Mouse (Mus musculus) erythroblast, embryonic 14.5 days (primary cell): ENCODE results near the gene Slc7a15. TPM values are rescaled to one million over a fixed set of nuclear protein-coding genes. Genes with fewer than 3 reads are reported as not detected.

Experiments used
- H3K27me3 ChIP-seq: 2 replicates; pipeline ENCODE4 v1.6.1; 2012; ENCODE audit warnings: inconsistent platforms; ENCODE audit not compliant: control insufficient read depth
- H3K36me3 ChIP-seq: 2 replicates; pipeline ENCODE4 v1.6.1; 2012; ENCODE audit warnings: mild to moderate bottlenecking, inconsistent platforms; ENCODE audit not compliant: control insufficient read depth
- H3K4me1 ChIP-seq: 2 replicates; pipeline ENCODE4 v1.6.1; 2012; ENCODE audit warnings: inconsistent platforms; ENCODE audit not compliant: control insufficient read depth
- H3K4me3 ChIP-seq: replicated peaks from 2 replicates; pipeline ENCODE3; 2012; ENCODE audit warnings: moderate library complexity, mild to moderate bottlenecking, inconsistent platforms
- H3K9me3 ChIP-seq: 2 replicates; pipeline ENCODE4 v1.6.1; 2012; ENCODE audit warnings: low read length, inconsistent platforms, mixed read lengths; ENCODE audit not compliant: control insufficient read depth
- GATA1 ChIP-seq: IDR thresholded peaks from 2 replicates; pipeline ENCODE4 v1.6.1; 2012; ENCODE audit warnings: low read length, inconsistent platforms, mixed read lengths
- TAL1 ChIP-seq: IDR thresholded peaks from 3 replicates; pipeline ENCODE4 v1.6.1; 2012; ENCODE audit warnings: low read length, inconsistent platforms, mixed read lengths
- polyA plus RNA-seq: library from polyadenylated mRNA; stranded (reverse); fragments of >175 nt; gene quantifications from 2 replicates; pipeline ENCODE4 v1.2.3, GENCODE M21; 2012

Slc7a15 gene
- polyA plus RNA-seq, 1 experiment: not detected

- Histone ChIP-seq H3K27me3 (peaks cover 29% of the 10 kb centered on the region), H3K9me3 (no peaks in the 10 kb centered on the region), H3K4me3 (no peak overlapping the region), H3K36me3 (no peaks in the 10 kb centered on the region), H3K4me1 (peaks cover 23% of the 10 kb centered on the region)
- TF ChIP-seq TAL1: no peak
- TF ChIP-seq GATA1: no peak
Observed at GRCm38 (mm10) chr12:8495881-8496678, 102.8 kb downstream of the Slc7a15 start.

DNA sequence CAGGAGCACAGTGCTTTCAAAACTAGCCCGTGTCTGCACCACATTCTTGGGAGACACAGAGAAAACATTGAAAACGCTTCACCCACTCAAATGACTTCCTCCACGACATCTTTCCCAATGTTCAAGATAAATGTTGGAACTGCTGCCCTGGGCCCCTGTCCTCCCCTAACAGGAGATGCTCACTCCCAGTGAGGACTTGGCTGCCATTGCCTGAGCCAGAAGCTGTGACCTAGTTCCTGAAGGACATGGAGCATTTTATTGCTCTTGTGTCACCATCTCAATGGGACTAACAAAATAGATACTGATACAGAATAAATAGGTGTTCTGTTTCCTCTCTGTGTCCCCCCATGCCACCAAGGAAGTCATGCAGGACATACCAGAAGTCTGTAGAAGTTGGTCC lies 104.2 kb downstream of the Slc7a15 start:
- peaks cover 10% of the 10 kb centered on the region for H3K4me1 ChIP-seq
- TF ChIP-seq GATA1: no peak
- no peak for TF ChIP-seq TAL1

DNA sequence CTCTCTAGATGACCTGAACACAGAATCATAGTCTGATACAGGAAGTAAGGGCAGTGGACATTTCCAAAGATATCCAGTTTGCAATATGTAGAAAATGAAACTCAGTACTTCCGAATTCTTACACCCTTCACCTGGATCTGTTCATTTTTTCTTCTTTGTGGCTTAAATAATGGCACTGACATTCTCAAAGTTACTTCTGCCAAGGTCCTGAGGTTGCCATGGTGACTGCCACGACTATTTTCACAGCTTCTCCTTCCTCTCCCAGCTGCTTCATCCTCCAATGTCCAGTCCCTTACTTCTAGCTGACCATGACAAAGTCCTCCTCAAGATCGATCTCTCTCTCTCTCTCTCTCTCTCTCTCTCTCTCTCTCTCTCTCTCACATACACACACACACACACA lies 105.5 kb downstream of the Slc7a15 start:
- Histone ChIP-seq H3K36me3 (no peaks in the 10 kb centered on the region), H3K27me3 (peaks cover 5% of the 10 kb centered on the region), H3K4me1 (no peaks in the 10 kb centered on the region), H3K4me3 (no peak overlapping the region), H3K9me3 (no peaks in the 10 kb centered on the region)
- TF ChIP-seq TAL1 (no peak), GATA1 (no peak)

More for the DNA sequence above, 104.2 kb downstream of the Slc7a15 start:
- H3K36me3 ChIP-seq: no peaks in the 10 kb centered on the region
- H3K27me3 ChIP-seq: peaks cover 18% of the 10 kb centered on the region
- no peaks in the 10 kb centered on the region for H3K9me3 ChIP-seq
- no peak overlapping the region for H3K4me3 ChIP-seq

- TF ChIP-seq TAL1: no peak
- TF ChIP-seq GATA1: no peak
- no peaks in the 10 kb centered on the region for H3K4me1 ChIP-seq
- no peaks in the 10 kb centered on the region for H3K9me3 ChIP-seq
- H3K27me3 ChIP-seq: no peaks in the 10 kb centered on the region
- no peak overlapping the region for H3K4me3 ChIP-seq
- H3K36me3 ChIP-seq: no peaks in the 10 kb centered on the region
Observed at GRCm38 (mm10) chr12:8489098-8489497, 109.8 kb downstream of the Slc7a15 start.

- Histone ChIP-seq H3K27me3 (no peaks in the 10 kb centered on the region), H3K4me1 (no peaks in the 10 kb centered on the region), H3K36me3 (no peaks in the 10 kb centered on the region), H3K4me3 (no peak overlapping the region), H3K9me3 (no peaks in the 10 kb centered on the region)
- TF ChIP-seq TAL1 (no peak), GATA1 (no peak)
Observed at GRCm38 (mm10) chr12:8488652-8488980, 110.2 kb downstream of the Slc7a15 start.

- no peaks in the 10 kb centered on the region for H3K9me3 ChIP-seq
- H3K4me1 ChIP-seq: no peaks in the 10 kb centered on the region
- H3K27me3 ChIP-seq: no peaks in the 10 kb centered on the region
- H3K4me3 ChIP-seq: no peak overlapping the region
- no peaks in the 10 kb centered on the region for H3K36me3 ChIP-seq
- TF ChIP-seq TAL1 (no peak), GATA1 (no peak)
Observed at GRCm38 (mm10) chr12:8487959-8488651, 110.8 kb downstream of the Slc7a15 start.

- Histone ChIP-seq H3K9me3 (no peaks in the 10 kb centered on the region), H3K4me3 (no peak overlapping the region), H3K36me3 (no peaks in the 10 kb centered on the region), H3K4me1 (no peaks in the 10 kb centered on the region), H3K27me3 (no peaks in the 10 kb centered on the region)
- no peak for TF ChIP-seq GATA1
- TF ChIP-seq TAL1: no peak
Observed at GRCm38 (mm10) chr12:8487281-8487680, 111.6 kb downstream of the Slc7a15 start.

DNA sequence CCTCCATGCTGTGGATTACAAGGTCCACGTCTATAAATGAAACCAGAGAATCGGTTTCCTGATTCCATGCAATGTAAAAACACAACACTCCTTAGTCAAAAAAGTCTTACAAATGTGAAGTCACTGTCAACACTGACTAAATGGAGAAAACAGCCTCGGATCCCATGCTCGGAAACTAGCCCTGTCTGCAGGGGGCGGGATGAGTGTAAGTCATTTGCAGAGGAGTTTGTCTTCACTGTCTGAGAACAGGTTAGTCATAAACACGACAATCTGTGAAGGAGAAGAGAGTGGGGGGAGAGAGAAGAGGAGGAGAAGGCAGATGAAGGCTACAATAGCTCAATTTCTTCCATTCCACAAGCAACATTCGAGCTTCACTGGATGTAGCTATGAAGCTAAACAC lies 113.6 kb downstream of the Slc7a15 start:
- no peaks in the 10 kb centered on the region for H3K36me3 ChIP-seq
- no peaks in the 10 kb centered on the region for H3K9me3 ChIP-seq
- H3K27me3 ChIP-seq: no peaks in the 10 kb centered on the region
- no peak for TF ChIP-seq TAL1
- no peak for TF ChIP-seq GATA1
- no peaks in the 10 kb centered on the region for H3K4me1 ChIP-seq
- no peak overlapping the region for H3K4me3 ChIP-seq

GRCm38 (mm10) chr12:8482169-8482568 lies 116.7 kb downstream of the Slc7a15 start:
- TF ChIP-seq TAL1 (no peak), GATA1 (no peak)
- Histone ChIP-seq H3K9me3 (no peaks in the 10 kb centered on the region), H3K36me3 (no peaks in the 10 kb centered on the region), H3K4me1 (no peaks in the 10 kb centered on the region), H3K4me3 (no peak overlapping the region), H3K27me3 (no peaks in the 10 kb centered on the region)

Other genes with a start within 250 kb of the Slc7a15 start
- gene Rhob, start 99.1 kb downstream of the Slc7a15 start, polyA plus RNA-seq: 0.83 and 1.1 TPM in 2 replicates
- 0.51 and 0.59 TPM in 2 replicates for gene Pum2, start 75.1 kb upstream of the Slc7a15 start, polyA plus RNA-seq
- 0.07 and 0.23 TPM in 2 replicates for gene Sdc1, start 172.3 kb upstream of the Slc7a15 start, polyA plus RNA-seq